ENCODE assay signal across 17 mouse cellular contexts in the genomic region with DNA sequence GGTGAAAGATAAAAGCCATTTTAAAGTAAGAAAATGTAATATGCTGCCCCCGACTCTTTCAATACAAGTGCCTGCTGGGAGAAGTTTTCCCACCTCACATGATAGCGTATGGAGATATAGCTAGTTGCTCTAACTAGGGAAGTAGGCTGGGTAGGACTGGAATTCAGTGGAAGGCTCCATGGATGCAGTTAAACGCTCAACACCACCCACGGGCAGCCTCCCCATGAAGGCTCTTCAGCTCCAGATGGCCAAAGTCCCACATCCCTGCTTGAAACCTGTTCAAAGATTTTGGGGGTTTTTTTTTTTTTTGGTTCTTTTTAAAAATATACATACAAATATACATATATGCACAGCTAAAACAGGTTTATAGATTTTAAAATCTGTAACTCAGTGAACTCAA.
DNase-seq lines count a peak whose midpoint lies in the region.
"Had no signal": no experiment of that assay in that cellular context is flagged by ENCODE, and none has a peak within 500 bp of the region (broad histone marks: within the 10 kb centered on the region; RNA-seq: fewer than 3 reads in every experiment).

No protein-coding gene starts in this region.

- peak; percentile 35 to 64 for DNase-seq in layer of hippocampus, adult 18-20 months (ENCODE audit: low spot score in 2 of 2)
- DNase-seq in layer of hippocampus, postnatal 10 days (ENCODE audit: low spot score in 2 of 2) = no peak
- DNase-seq in right cerebral cortex, adult 18-20 months = peak; percentile 77
- no peak for DNase-seq in right cerebral cortex, postnatal 4 days
- DNase-seq in right cerebral cortex, adult 2 months (ENCODE audit: low spot score in 2 of 2) = peak; percentile 72 to 79
- no peak for DNase-seq in spleen, postnatal 14 days (ENCODE audit: low spot score in 2 of 2)
- no peak for DNase-seq in kidney, postnatal 10 days
- DNase-seq in gastrocnemius, adult 18-20 months (ENCODE audit: low spot score) = no peak
- DNase-seq: adrenal gland, postnatal 10 days; cerebellum, adult 11 months; cerebellum, postnatal 10 days; gastrocnemius, postnatal 36 days; kidney, adult 11 months; liver, postnatal 0 days; lung, postnatal 14 days; thymus, adult 18-20 months; thymus, postnatal 4 days had no signal

Comparison
In these comparisons a context has a peak if more than half of its experiments do, and no peak if none do; other contexts are left out.
1. DNase-seq: peak in layer of hippocampus, adult 18-20 months (2 of 2), right cerebral cortex, adult 18-20 months (single experiment) and right cerebral cortex, adult 2 months (2 of 2); none in layer of hippocampus, postnatal 10 days (0 of 2), right cerebral cortex, postnatal 4 days (single experiment), spleen, postnatal 14 days (0 of 2), kidney, postnatal 10 days (single experiment) and gastrocnemius, adult 18-20 months (single experiment).